Mouse (Mus musculus) left cerebral cortex, postnatal 14 days (tissue): ENCODE data around the gene Sdf2l1. TPM values are rescaled to one million over a fixed set of nuclear protein-coding genes. Genes with fewer than 3 reads are reported as not detected.

Source experiments
- microRNA-seq, 2 experiments: library from miRNA; unstranded; fragments of <30 nt; microRNA quantifications; one replicate each; pipeline ENCODE4 v1.2.0; 2022
- total RNA-seq, 2 experiments: library from RNA; stranded (reverse); gene quantifications; 2 replicates each; pipeline ENCODE4 v1.2.3; 2021

Gene Sdf2l1
- total RNA-seq, 2 experiments from 2014 or later = 16.8 to 23.1 TPM

Small RNA genes lying within 50 kb of the gene (microRNA-seq; reads per million reads assigned to microRNA genes)
- gene Mir130b (285 to 326 reads per million in 2 experiments), gene Mir301b (5.0 to 9.8 reads per million in 2 experiments)

Other genes starting within 250 kb of the Sdf2l1 start
- 10 to 100 TPM; 34.3 TPM for gene Ppm1f, start 235.9 kb downstream of the Sdf2l1 start, total RNA-seq
- gene Mapk1, start 149.0 kb downstream of the Sdf2l1 start, total RNA-seq = 100 to 1,000 TPM; 524 to 615 TPM
- 10 to 100 TPM; 61.7 to 62.2 TPM for gene Ypel1, start 62.7 kb downstream of the Sdf2l1 start, total RNA-seq
- 10 to 100 TPM; 84.7 to 85.2 TPM for gene Ppil2, start 21.1 kb downstream of the Sdf2l1 start, total RNA-seq
- gene 2610318N02Rik, start 7.2 kb downstream of the Sdf2l1 start, total RNA-seq = 1 to 10 TPM; 2.3 to 3.0 TPM
- gene Ydjc, start 12.2 kb upstream of the Sdf2l1 start, total RNA-seq = 10 to 100 TPM; 37.4 to 38.2 TPM
- gene Ccdc116, start 14.8 kb upstream of the Sdf2l1 start, total RNA-seq = 1 to 10 TPM; 4.6 to 5.4 TPM
- gene Ube2l3, start 70.3 kb upstream of the Sdf2l1 start, total RNA-seq = 100 to 1,000 TPM; 143 to 144 TPM
- gene Rimbp3, start 76.2 kb upstream of the Sdf2l1 start, total RNA-seq = 1 to 10 TPM; 1.5 to 1.8 TPM
- 1 to 10 TPM; 4.8 to 5.0 TPM for gene Hic2, start 101.2 kb upstream of the Sdf2l1 start, total RNA-seq
- 100 to 1,000 TPM; 118 to 134 TPM for gene Tmem191c, start 143.7 kb upstream of the Sdf2l1 start, total RNA-seq
- gene Serpind1, start 199.0 kb upstream of the Sdf2l1 start, total RNA-seq = 1 to 10 TPM; 1.8 TPM